In genomic region chr8:84083829-84084241, GRCm38 (mm10) we compare ENCODE assay signal across 7 mouse cellular contexts. TPM values are rescaled to one million over a fixed set of nuclear protein-coding genes. Genes with fewer than 3 reads are reported as not detected.
DNase-seq lines count a peak whose midpoint lies in the region; ATAC-seq and TF ChIP-seq lines count a peak whose summit lies in the region.

No protein-coding gene starts in this region.

- H3K27ac ChIP-seq in hindbrain, postnatal 0 days, result no peak overlapping the region
- H3K27ac ChIP-seq in lung, postnatal 0 days (ENCODE audit: low read length), result no peak overlapping the region

- ATAC-seq in hindbrain, postnatal 0 days, result peak; percentile 70
- ATAC-seq in lung, postnatal 0 days, result 0 out of 2 replicates have a peak, but pooled peaks have one; percentile 24
- no peak for ATAC-seq in megakaryocyte progenitor cell, adult 5-6 weeks (replicated peaks; ENCODE audit: poor library complexity)

- DNase-seq in Muller cell, postnatal 12 days (ENCODE audit: inconsistent ontology term), result peak; percentile 41
- peak; percentile 35 for DNase-seq in adrenal gland, postnatal 25 days
- peak; percentile 59 for DNase-seq in hindbrain, postnatal 0 days (ENCODE audit: low spot score)
- peak; percentile 19 for DNase-seq in lung, postnatal 0 days (ENCODE audit: low spot score)
- no peak for DNase-seq in urinary bladder, postnatal 10 days (ENCODE audit: low spot score)
- DNase-seq in layer of hippocampus, adult 11-12 months (ENCODE audit: low spot score), result no peak

- no peak for TF ChIP-seq EP300 in lung, postnatal 0 days (IDR thresholded peaks at IDR 0.05)

- no peak overlapping the region for H3K4me2 ChIP-seq in hindbrain, postnatal 0 days (ENCODE audit: low read depth, low read length)
- no peak overlapping the region for H3K4me2 ChIP-seq in lung, postnatal 0 days (replicated peaks; ENCODE audit: low read depth, low read length)

- peak; percentile 67 for TF ChIP-seq CTCF in hindbrain, postnatal 0 days (IDR thresholded peaks at IDR 0.05; ENCODE audit: low read depth)
- peak; percentile 32 for TF ChIP-seq CTCF in lung, postnatal 0 days (IDR thresholded peaks at IDR 0.05)

- H3K9me3 ChIP-seq in hindbrain, postnatal 0 days (ENCODE audit: low read length), result no peaks in the 10 kb centered on the region
- no peaks in the 10 kb centered on the region for H3K9me3 ChIP-seq in lung, postnatal 0 days (ENCODE audit: low read length)

- H3K27me3 ChIP-seq in hindbrain, postnatal 0 days (ENCODE audit: insufficient read depth, low read length), result no peaks in the 10 kb centered on the region
- no peaks in the 10 kb centered on the region for H3K27me3 ChIP-seq in lung, postnatal 0 days (replicated peaks; ENCODE audit: insufficient read depth, low read length)

- H3K9ac ChIP-seq in hindbrain, postnatal 0 days (replicated peaks; ENCODE audit: low read length), result no peak overlapping the region
- no peak overlapping the region for H3K9ac ChIP-seq in lung, postnatal 0 days (replicated peaks; ENCODE audit: low read depth)

- peaks cover 36% of the 10 kb centered on the region for H3K36me3 ChIP-seq in hindbrain, postnatal 0 days (ENCODE audit: insufficient read depth, low read length)
- H3K36me3 ChIP-seq in lung, postnatal 0 days (ENCODE audit: insufficient read depth, low read length), result peaks cover 46% of the 10 kb centered on the region

- no peak overlapping the region for H3K4me3 ChIP-seq in hindbrain, postnatal 0 days (ENCODE audit: low read length)
- H3K4me3 ChIP-seq in lung, postnatal 0 days (ENCODE audit: low read depth, low read length), result no peak overlapping the region

- no peaks in the 10 kb centered on the region for H3K4me1 ChIP-seq in hindbrain, postnatal 0 days (ENCODE audit: insufficient read depth, low read length)
- H3K4me1 ChIP-seq in lung, postnatal 0 days (ENCODE audit: insufficient read depth, low read depth, low read length), result no peaks in the 10 kb centered on the region

- WGBS in hindbrain, postnatal 0 days, result 23% methylated on average over 8 of the region's 8 CpGs
- WGBS in lung, postnatal 0 days, result 39% methylated on average over 8 of the region's 8 CpGs

RNA-seq across cellular contexts. Expression of gene Rfx1, which starts 17.2 kb away (rescaled TPM):
- total RNA-seq in adrenal gland, postnatal 25 days (2021), result 23.1 and 26.1 TPM in 2 replicates
- 29.0 and 30.0 TPM in 2 replicates for total RNA-seq in hindbrain, postnatal 0 days (2014; rRNA removed)
- polyA plus RNA-seq in hindbrain, postnatal 0 days (2015; fragmentation: Nextera tagmentation; extraction: Ambion mirVana), result 6.0 and 6.2 TPM in 2 replicates
- polyA plus RNA-seq in lung, postnatal 0 days (2015; fragmentation: Nextera tagmentation; extraction: Ambion mirVana), result 4.5 and 5.2 TPM in 2 replicates
- total RNA-seq in megakaryocyte progenitor cell, adult 5-6 weeks (2015), result 7.9 and 9.5 TPM in 2 replicates
- total RNA-seq in megakaryocyte progenitor cell, adult 5-6 weeks (2017), result 2.5 and 3.2 TPM in 2 replicates

RNA-seq across cellular contexts. Expression of gene Gm10643, which starts 18.9 kb away (rescaled TPM):
- total RNA-seq in adrenal gland, postnatal 25 days (2021), result 2.8 and 3.5 TPM in 2 replicates
- 0.25 and 3.0 TPM in 2 replicates for total RNA-seq in hindbrain, postnatal 0 days (2014; rRNA removed)
- 1.6 and 2.4 TPM in 2 replicates for polyA plus RNA-seq in hindbrain, postnatal 0 days (2015; fragmentation: Nextera tagmentation; extraction: Ambion mirVana)
- polyA plus RNA-seq in lung, postnatal 0 days (2015; fragmentation: Nextera tagmentation; extraction: Ambion mirVana), result 1.2 and 1.3 TPM in 2 replicates
- 1.9 and 2.0 TPM in 2 replicates for total RNA-seq in megakaryocyte progenitor cell, adult 5-6 weeks (2015)
- 1.5 and 1.6 TPM in 2 replicates for total RNA-seq in megakaryocyte progenitor cell, adult 5-6 weeks (2017)

RNA-seq across cellular contexts. Expression of gene Dcaf15, which starts 20.7 kb away (rescaled TPM):
- 21.2 and 24.5 TPM in 2 replicates for total RNA-seq in adrenal gland, postnatal 25 days (2021)
- total RNA-seq in hindbrain, postnatal 0 days (2014; rRNA removed), result 77.0 and 77.6 TPM in 2 replicates
- polyA plus RNA-seq in hindbrain, postnatal 0 days (2015; fragmentation: Nextera tagmentation; extraction: Ambion mirVana), result 18.4 and 18.5 TPM in 2 replicates
- 5.1 TPM in 2 replicates for polyA plus RNA-seq in lung, postnatal 0 days (2015; fragmentation: Nextera tagmentation; extraction: Ambion mirVana)
- total RNA-seq in megakaryocyte progenitor cell, adult 5-6 weeks (2015), result 13.2 and 14.3 TPM in 2 replicates
- 20.5 and 22.0 TPM in 2 replicates for total RNA-seq in megakaryocyte progenitor cell, adult 5-6 weeks (2017)

RNA-seq across cellular contexts. Expression of gene Rln3, which starts 39.0 kb away (rescaled TPM):
- not detected in 2 replicates for total RNA-seq in adrenal gland, postnatal 25 days (2021)
- 9.0 and 18.8 TPM in 2 replicates for total RNA-seq in hindbrain, postnatal 0 days (2014; rRNA removed)
- 6.1 and 6.6 TPM in 2 replicates for polyA plus RNA-seq in hindbrain, postnatal 0 days (2015; fragmentation: Nextera tagmentation; extraction: Ambion mirVana)
- polyA plus RNA-seq in lung, postnatal 0 days (2015; fragmentation: Nextera tagmentation; extraction: Ambion mirVana), result 0.26 TPM in 1 of 2 replicates, not detected in the other
- total RNA-seq in megakaryocyte progenitor cell, adult 5-6 weeks (2015), result not detected in 2 replicates
- total RNA-seq in megakaryocyte progenitor cell, adult 5-6 weeks (2017), result not detected in 2 replicates

RNA-seq across cellular contexts. Expression of gene Il27ra, which starts 41.4 kb away (rescaled TPM):
- total RNA-seq in adrenal gland, postnatal 25 days (2021), result 2.5 and 3.6 TPM in 2 replicates
- total RNA-seq in hindbrain, postnatal 0 days (2014; rRNA removed), result 0.29 and 0.47 TPM in 2 replicates
- 0.29 and 0.62 TPM in 2 replicates for polyA plus RNA-seq in hindbrain, postnatal 0 days (2015; fragmentation: Nextera tagmentation; extraction: Ambion mirVana)
- 0.56 and 0.93 TPM in 2 replicates for polyA plus RNA-seq in lung, postnatal 0 days (2015; fragmentation: Nextera tagmentation; extraction: Ambion mirVana)
- 0.85 and 1.9 TPM in 2 replicates for total RNA-seq in megakaryocyte progenitor cell, adult 5-6 weeks (2015)
- 1.9 TPM in 2 replicates for total RNA-seq in megakaryocyte progenitor cell, adult 5-6 weeks (2017)

Comparison
In these comparisons a context has a peak if more than half of its experiments do, and no peak if none do; other contexts are left out.
1. DNase-seq: peak in Muller cell, postnatal 12 days (single experiment), adrenal gland, postnatal 25 days (single experiment), hindbrain, postnatal 0 days (single experiment) and lung, postnatal 0 days (single experiment); none in urinary bladder, postnatal 10 days (single experiment) and layer of hippocampus, adult 11-12 months (single experiment).